Mouse (Mus musculus) hematopoietic stem cell, adult 5-6 weeks (primary cell): ENCODE results near the gene Samd4. TPM values are rescaled to one million over a fixed set of nuclear protein-coding genes. Genes with fewer than 3 reads are reported as not detected.

ENCODE experiments used
- ATAC-seq, 2 experiments: fragments of 125-278 bp in 1 of 2; replicated peaks in 1 of 2; 2 replicates each; pipeline ENCODE4 v1.8.0; 2016 to 2017; ENCODE audit warnings: inconsistent platforms in 2 of 2, mild to moderate bottlenecking in 2 of 2, moderate number of reproducible peaks in 2 of 2, low read depth in 1 of 2, moderate TSS enrichment in 1 of 2; ENCODE audit not compliant: low FRiP score in 2 of 2, poor library complexity in 2 of 2, severe bottlenecking in 2 of 2, insufficient read depth in 1 of 2, low TSS enrichment in 1 of 2
- total RNA-seq: library from RNA; stranded (forward); fragments of 172-1452, 232-1000 nt; gene quantifications from 2 replicates; pipeline ENCODE4 v1.2.3, GENCODE M21; 2017

The Samd4 gene
- total RNA-seq, 1 experiment from 2014 or later = 2.3 TPM

DNA sequence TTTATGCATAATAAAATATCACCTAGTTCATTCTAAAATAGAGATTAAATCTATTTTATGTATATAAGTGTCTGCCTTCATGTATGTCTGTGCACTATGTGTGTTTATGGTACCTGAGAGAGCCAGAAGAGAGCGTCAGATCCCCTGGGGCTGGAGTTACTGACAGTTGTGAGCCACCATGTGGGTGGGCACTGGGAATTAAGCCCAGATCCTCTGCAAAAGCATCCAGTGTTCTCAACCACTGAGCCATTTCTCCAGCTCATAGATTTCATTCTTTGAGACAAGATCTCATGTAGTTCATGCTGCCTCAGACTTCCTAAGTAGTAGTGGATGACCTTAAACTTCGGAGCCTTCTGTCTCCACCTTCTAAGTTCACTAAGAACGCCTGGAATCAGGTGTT, 133.0 kb downstream of the Samd4 start:
- ATAC-seq = no peak

DNA sequence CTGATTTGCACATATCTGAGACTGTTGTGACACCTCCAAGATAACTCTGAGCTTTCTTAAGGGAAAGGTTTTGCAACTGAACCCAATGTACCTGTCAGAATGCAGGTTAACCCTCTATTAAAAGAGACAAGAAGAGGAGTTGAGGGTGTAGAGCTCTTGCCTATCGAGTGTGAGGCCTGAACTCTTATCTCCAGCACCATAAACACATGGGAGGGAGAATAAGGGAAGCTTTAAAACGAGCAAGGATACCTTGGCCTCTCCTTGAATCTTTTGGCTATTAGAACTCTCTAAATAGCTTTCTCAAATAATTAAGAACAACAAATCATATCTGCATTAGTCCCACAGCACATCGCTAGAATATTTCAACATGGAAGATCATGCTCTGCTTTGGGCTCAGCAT, 135.0 kb downstream of the Samd4 start:
- no peak for ATAC-seq

DNA sequence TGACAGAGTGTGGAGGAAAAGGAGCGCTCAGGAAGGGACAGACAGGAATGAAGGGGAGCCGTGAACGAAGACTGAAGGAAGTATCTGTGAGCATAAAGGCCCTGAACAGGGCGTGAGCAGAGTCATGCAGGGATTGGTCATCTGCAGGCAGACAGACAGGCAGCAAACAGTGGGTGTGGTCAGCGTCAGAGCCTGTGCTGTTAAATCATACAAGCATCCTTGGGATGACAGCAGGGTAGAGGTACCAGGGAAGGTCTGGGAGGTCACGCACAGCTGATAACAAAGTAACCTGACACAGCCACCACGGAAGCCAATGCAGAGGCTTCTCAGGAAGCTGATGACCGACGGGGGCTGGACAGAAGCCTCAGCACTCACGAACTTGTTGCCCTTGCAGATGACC, 138.2 kb downstream of the Samd4 start:
- ATAC-seq = no peak

DNA sequence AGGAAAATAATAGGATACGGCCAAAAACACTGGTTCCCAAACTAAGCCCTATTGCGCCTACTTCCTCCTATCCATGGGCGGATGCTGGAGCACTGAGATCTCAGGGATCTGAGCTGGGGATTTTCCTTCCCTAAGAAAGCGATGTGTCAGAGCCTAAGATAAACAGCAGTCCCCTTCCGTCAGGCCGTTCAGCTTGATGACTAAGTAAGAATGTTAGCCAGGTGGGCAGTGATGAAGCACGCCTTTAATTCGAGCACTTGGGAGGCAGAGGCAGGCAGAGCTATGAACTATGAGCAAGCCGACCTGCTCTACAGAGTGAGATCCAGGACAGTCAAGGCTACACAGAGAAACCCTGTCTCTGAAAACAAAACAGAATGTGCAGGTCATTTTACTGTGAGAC, 140.9 kb downstream of the Samd4 start:
- ATAC-seq = no peak

DNA sequence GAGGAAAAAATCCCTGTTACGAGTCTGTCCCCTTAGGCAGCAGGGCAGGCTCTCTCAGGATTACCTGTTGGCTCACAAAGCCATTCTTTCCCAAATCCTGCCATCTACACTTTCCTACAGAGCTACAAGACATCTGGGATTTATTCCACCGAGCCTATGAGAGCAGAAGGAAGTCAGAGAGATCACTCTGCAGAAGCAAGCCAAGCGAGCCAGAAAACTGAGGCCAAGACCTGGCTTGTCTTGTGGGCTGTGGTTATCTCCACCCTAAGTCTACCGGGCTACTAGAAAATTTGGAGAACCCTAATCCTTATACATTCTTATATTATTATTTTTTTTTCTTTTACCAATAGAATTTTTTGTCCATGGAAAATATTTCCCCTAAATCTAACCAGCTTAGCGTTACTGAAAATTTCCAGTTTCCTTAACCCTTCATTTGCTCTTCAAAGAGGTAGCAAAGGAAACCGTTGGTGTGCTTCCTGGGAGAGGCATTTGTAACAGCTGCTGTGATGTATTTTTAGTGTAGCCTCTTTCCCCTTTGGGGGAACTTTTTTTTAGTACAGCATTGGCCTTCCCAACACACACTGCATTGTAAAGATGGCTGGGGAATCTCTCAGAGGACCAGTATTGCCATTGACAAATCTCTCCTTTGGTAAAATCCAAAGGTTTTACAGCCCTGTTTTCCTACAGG, 144.9 kb downstream of the Samd4 start:
- ATAC-seq = no peak

DNA sequence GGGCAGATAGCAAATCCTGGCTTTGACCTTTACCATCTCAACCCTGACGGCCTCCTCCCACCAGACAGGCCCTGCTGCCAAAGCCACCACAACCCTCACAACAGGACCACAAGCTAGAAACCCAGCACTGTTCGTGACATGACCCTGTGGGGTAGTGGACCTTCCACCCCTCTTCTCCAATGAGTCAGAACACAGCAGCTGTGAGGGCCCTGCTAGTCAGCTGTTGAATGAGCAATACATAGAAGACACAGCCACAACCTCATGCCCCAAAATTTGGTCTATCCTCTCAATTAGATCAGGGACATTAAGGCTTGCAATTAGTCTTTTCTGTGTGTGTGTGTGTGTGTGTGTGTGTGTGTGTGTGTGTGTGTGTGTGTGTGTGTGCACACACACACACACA, 148.9 kb downstream of the Samd4 start:
- no peak for ATAC-seq

DNA sequence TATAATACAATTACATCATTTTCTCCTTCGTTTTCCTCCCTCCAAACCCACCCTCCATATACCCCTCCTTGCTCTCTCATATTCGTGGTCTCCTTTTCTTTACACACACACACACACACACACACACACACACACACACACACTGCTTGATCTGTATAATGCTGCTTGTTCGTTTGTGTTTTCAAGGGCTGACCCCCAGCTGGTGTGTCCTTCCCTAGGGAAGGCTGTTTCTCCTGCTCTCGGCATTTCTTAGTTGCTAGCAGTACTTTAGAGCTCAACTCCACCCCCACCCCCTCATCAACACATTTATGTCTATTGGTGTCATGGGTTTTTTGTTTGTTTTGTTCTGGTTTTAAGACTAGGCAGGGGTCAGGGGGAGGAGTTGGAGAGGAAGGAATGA, 149.5 kb downstream of the Samd4 start:
- no peak for ATAC-seq

DNA sequence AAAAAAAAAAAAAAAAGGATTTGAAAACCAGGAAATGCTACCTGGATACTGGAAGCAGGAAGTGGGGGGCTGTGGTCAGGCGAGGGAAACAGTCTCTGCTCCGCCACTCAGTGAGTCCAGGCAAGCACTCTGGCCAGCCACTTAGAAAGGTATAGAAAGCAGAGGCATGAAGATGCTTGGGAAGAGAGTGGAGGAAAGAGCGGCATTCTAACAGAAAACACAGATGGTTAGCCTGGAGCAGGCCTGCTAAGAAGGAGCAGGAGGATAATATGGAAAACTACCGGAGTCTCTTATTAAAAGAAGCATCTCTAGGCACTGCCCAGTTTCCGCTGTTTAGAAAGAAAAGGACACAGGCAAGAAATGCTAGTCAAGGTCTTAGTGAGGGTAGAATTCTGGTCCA, 150.8 kb downstream of the Samd4 start:
- no peak for ATAC-seq

DNA sequence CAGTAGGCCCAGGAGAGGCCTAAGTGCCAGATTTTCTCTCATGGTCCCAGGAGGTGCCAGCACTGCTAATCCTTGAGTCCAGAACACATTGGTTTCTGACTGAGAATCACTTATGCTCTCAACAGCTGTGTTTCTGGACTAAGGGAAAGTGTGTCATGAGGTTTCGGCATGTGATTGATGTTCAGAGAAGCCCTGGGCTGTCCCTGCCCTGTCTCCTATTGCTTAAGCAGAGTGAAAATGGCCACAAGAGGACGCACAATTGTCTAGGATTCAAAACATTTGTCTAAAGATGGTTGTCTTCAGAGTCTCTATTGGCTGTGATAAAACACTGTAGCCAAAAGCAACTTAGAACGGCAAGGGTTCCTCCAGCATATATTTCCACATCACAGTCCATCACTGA, 159.0 kb downstream of the Samd4 start:
- no peak for ATAC-seq

DNA sequence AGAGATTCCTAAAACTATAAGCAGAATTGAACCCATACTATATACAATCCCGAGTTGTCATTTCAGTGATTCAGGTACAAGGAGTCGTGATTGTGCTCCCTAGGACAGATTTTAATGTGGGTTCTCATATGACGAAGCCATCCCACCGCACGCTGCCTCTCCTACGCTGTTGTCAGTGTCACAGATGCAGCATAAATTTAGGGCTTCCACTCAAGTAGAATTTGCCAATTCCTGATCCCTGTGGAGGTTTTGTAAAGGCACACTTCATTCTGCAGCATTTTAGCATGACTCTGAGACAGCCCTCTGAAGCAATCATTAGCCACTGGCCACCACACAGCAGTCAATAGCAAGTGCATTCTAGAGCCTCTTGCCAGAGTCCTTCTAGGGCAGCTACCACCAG, 166.4 kb downstream of the Samd4 start:
- no peak for ATAC-seq

DNA sequence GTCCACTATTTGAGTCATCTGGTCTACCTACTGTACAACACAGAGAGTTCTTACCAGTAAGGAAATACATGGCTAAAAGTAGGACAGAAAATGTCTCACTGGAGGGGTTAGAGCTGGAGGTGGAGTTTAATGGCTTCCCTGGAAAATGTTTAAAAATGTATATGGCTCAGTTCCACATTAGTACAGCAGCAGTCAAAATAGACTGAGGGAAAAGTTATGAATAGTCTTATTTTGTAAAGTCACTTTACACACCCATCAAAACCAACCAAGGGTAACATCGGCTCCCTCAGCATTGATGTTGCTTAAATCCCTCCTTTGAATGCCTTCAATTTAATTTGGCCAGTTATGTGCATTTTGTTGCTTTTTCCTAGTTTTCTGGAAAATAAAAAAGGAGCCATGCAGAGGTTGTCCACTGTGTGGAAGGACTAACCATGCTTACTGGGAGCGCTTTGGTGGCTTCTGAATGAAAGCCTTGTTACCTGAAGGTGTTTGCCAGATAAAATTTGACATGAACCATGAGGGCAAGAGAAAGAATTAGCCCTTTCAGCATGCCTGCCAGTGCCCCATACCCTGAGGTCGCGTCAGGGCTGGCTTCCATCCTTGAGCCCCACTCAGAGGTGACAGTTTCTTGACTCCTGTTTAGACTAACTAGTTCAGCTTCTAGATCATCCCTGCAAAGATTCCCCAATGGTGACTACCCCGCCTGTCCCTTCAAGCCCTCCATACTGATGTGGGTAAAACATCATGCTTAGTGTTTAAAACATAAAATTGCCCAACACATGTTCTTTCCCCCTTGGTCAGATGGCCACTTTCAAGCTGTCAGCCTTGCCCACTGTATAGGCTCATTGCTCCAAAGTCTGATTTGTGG, 169.3 kb downstream of the Samd4 start:
- ATAC-seq = no peak

DNA sequence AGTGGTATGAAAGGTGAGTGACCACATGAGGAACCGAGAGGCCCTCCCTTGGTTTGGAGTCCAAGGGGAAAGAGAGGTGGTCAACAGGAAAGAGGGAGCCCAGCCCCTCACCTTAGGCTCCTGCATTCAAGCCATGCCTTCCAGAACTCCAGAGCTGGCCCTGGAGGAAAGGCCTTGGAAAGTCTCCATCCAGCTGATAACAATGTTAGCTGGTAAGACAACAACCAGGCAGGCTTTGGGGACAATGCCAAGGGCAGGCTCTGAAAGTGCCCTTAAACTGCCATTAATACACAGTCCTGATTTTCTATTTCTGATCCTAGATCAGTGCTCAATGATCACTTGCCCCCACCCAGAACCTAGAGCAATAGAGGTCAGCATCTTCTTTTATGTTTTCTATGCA, 170.4 kb downstream of the Samd4 start:
- no peak for ATAC-seq

DNA sequence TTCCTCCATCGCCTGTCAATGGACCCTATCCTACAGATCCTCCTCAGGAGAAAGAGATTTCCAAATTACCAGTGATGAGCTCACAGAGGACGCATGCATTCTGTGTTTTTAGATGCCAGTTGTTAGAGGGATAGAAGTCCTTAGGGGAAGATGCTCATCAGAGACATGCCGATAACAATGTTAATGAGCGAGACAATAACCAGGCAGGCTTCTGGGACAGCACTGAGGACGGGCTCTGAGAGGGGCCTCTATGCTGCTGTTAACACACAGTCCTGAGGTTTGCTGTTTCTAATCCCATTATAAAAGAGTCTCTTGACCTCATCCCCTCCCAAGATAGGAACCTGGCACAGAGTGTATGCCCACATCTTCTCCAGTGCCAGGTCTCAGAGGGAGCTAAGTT, 171.2 kb downstream of the Samd4 start:
- ATAC-seq = no peak

DNA sequence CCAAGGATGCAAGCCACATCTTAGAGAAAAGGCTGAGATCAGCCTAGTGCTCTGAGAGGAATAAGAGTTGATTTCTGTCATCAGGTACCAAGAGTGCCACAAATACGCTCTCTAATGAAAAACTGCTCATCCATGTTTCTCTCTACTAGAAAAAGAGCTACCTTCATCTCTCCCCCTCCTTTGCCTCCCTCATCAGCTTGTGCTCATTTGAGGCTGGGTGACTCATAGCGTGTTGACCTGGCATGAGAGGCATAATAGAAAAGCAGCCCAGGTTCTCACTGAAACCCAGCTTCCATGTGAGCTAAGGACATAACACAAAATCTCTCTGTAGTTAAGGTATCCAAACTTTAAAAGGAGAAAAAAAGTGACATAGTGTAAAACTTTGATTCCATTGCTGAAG, 176.3 kb downstream of the Samd4 start:
- ATAC-seq = no peak

DNA sequence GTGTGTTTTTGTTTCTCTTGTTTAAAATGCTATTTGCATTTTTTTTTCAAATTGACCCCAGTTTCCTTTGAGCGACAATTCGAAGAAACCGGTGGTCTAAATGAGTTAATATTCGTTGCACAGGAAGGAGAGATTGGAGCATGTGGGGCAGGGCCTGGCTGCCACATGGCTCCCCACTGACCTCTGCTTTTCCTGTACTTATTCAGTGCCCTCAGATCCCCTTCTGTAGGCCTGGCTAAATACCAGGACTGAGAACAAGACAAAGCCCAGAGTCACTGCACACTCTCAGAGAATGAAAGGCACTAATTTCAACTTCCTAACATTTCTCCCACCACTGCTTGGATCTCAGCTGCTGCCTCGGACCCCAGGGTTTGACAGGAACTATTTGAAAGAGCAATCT, 182.4 kb downstream of the Samd4 start:
- peak; percentile 15 to 43; a peak in 2 of 4 replicates for ATAC-seq

DNA sequence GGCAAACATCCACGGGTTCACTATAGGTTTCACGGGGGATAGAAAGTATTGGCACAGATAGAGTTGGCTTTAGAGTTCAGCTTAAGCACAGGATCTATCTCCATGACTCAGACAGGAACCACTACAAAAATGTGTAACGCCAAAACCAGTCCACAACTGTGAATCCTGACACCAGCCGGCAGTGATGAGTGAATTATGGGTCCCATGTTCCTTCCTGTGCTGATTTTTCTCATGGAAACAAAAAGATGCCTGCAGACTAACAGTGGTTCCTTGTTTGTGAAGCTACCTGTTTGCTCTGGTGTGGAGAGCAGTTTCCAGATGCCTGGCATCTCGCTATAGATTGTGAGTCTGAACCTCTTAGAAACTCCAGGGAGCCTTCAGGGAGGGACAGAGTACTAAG, 184.2 kb downstream of the Samd4 start:
- ATAC-seq = 0 out of 4 replicates have a peak, but pooled peaks of 1 of the 2 experiments have one; percentile 26

DNA sequence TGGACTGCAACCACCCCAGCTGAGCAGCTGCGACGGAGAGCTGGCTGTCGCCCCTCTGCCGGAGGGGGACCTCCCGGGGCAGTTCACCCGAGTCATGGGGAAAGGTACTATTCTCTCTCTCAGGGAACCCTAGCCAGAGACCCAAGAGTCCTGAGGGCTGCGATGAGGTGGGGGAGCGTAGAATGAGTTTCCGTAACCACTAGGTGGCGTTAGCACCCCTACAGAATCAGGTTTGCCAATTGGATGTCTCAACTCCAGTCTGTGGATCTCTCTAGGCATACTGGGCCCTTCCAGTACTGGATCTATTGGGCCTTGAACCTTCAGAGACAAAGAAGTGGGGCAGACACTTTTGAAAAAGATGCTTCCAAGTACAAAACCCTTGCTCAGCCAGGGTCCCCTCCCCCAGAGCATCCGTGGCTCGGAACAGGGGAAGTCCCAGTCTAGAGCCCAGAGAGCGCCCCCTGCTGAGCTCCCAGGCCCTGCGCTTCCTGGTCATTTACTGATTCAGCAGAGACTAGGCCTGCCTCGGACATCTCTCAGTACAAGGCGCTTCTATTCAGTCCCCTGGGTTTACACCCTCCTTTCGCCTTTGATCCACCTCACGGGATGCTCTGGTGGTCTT, 191.5 kb downstream of the Samd4 start:
- no peak for ATAC-seq

DNA sequence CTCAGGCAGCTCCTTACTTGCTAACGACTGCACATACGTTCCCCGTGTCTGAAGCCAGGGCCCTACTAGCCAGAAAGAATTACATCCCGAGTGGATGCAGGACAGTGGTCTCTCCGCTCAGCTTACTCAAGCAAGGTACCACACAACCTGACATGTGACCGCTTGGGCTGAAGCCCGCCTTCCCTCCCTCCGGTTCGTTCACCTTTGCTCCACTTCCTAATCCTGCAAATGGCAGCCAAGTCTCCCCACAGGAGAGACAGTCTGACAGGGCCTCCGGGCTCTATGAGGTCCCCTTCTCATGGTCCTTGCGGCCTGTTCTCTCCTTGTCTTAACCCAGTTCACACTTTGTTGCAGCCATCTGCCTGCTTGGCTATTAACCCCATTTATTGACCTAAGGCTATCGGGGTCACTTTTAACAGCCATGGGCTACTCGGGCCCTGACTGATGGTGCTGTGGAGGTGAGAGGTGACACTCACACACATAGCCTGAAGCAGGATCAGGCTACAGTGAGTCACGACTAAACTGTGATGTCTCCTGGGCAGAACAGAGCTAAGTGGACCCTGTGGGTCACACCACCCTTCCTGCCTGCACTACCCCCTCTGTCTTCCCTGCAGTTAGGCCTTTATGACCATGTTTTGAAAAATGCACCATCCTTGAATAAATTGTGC, 192.5 kb downstream of the Samd4 start:
- no peak for ATAC-seq
